Mouse (Mus musculus) megakaryocyte, embryonic 14.5 days (primary cell): ENCODE measurements around the gene Odf4. TPM values are rescaled to one million over a fixed set of nuclear protein-coding genes. Genes with fewer than 3 reads are reported as not detected.
A peak's percentile ranks its signal among the peaks of the same experiment; 100 is the strongest.

Source experiments
- H3K27me3 ChIP-seq: replicated peaks from 2 replicates; pipeline ENCODE3; 2012; ENCODE audit warnings: inconsistent platforms
- H3K36me3 ChIP-seq: replicated peaks from 2 replicates; pipeline ENCODE3; 2012; ENCODE audit warnings: low read length, inconsistent platforms, mixed read lengths
- H3K4me1 ChIP-seq: 2 replicates; pipeline ENCODE4 v1.6.1; 2012; ENCODE audit warnings: inconsistent platforms
- H3K4me3 ChIP-seq: replicated peaks from 2 replicates; pipeline ENCODE3; 2012; ENCODE audit warnings: moderate library complexity, mild to moderate bottlenecking, inconsistent platforms
- H3K9me3 ChIP-seq: 2 replicates; pipeline ENCODE4 v1.6.1; 2012; ENCODE audit warnings: inconsistent platforms
- FLI1 ChIP-seq: IDR thresholded peaks from 2 replicates; pipeline ENCODE4 v1.6.1; 2012; ENCODE audit warnings: low read length, inconsistent platforms, mixed read lengths
- GATA1 ChIP-seq: IDR thresholded peaks from 3 replicates; pipeline ENCODE4 v1.6.1; 2012; ENCODE audit warnings: mixed read lengths, low read length, inconsistent platforms, borderline replicate concordance
- polyA plus RNA-seq: library from polyadenylated mRNA; stranded (reverse); fragments of >175 nt; gene quantifications from 2 replicates; pipeline ENCODE4 v1.2.3, GENCODE M21; 2012; ENCODE audit warnings: low replicate concordance; ENCODE audit not compliant: insufficient read depth

Gene Odf4
- polyA plus RNA-seq, 1 experiment = not detected

DNA sequence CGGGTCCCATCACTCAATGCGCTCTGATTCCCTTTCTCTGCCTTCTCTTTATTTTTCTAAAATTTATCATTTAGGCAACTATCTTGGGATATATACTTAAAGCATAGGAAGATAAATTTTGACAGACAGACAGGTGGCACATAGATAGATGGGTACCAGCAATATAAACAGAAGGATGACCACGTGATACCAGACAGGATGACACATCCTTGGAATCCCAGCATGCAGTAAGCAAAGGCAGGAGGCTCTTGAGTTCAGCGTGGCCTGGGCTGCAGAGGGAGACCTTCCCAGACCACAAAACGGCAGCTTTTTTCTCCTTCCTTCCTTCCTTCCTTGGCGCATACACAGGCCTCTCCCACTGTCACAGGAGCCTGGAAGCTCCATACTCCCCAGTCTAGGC is 29.0 kb downstream of the Odf4 start:
- H3K27me3 ChIP-seq = peaks cover 19% of the 10 kb centered on the region
- TF ChIP-seq FLI1 (no peak), GATA1 (no peak)
- H3K4me1 ChIP-seq = peaks cover 32% of the 10 kb centered on the region
- H3K36me3 ChIP-seq = peaks cover 2% of the 10 kb centered on the region
- H3K4me3 ChIP-seq = no peak overlapping the region
- H3K9me3 ChIP-seq = 0 out of 2 replicates have a peak, but pooled peaks cover 2% of the 10 kb centered on the region

DNA sequence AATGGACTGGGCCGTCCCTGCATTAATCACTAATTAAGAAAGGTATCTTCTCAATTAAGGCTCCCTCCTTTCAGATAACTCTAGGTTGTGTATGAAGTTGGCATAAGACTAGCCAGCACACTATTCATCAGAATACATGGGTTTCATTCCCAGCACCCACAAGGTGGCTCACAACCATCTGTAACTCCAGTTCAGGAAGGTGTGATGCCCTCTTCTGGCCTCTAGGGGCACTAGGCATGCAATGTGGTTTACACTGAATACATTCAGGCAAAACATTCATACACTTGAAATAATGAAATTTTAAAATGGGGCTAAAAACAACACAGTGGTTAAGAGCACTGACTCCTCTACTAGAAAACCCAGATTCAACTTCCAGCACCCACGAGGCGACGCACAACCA is 29.8 kb downstream of the Odf4 start:
- TF ChIP-seq FLI1 (no peak), GATA1 (no peak)
- 0 out of 2 replicates have a peak, but pooled peaks cover 2% of the 10 kb centered on the region for H3K9me3 ChIP-seq
- H3K4me3 ChIP-seq = no peak overlapping the region
- H3K36me3 ChIP-seq = no peaks in the 10 kb centered on the region
- peaks cover 36% of the 10 kb centered on the region for H3K4me1 ChIP-seq
- peaks cover 25% of the 10 kb centered on the region for H3K27me3 ChIP-seq

DNA sequence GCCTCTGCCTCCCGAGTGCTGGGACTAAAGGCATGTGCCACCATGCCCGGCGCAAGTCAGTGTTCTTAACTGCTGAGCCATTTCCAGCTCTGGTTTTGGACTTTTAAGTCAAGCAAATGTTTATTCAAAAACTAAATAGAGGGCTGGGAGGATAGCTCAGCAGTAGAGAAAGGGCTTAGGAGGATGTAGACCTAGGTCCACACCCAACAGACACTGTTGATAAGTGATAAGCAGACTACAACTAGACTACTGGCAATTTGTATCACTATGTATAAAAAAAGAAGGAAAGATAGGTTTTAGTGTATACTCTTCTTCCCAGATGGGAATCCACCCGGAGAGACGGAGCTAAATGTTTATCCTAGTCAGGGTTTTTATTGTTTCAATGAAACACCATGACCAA is 30.6 kb downstream of the Odf4 start:
- Histone ChIP-seq H3K4me3 (no peak overlapping the region), H3K9me3 (0 out of 2 replicates have a peak, but pooled peaks cover 2% of the 10 kb centered on the region), H3K27me3 (peaks cover 31% of the 10 kb centered on the region), H3K36me3 (no peaks in the 10 kb centered on the region), H3K4me1 (peaks cover 41% of the 10 kb centered on the region)
- no peak for TF ChIP-seq GATA1
- TF ChIP-seq FLI1 = no peak

GRCm38 (mm10) chr11:68893911-68894464 is 32.9 kb downstream of the Odf4 start:
- no peaks in the 10 kb centered on the region for H3K36me3 ChIP-seq
- no peak for TF ChIP-seq GATA1
- no peak for TF ChIP-seq FLI1
- H3K4me3 ChIP-seq = no peak overlapping the region
- H3K27me3 ChIP-seq = peaks cover 35% of the 10 kb centered on the region
- 0 out of 2 replicates have a peak, but pooled peaks cover 2% of the 10 kb centered on the region for H3K9me3 ChIP-seq
- H3K4me1 ChIP-seq = peaks cover 32% of the 10 kb centered on the region

DNA sequence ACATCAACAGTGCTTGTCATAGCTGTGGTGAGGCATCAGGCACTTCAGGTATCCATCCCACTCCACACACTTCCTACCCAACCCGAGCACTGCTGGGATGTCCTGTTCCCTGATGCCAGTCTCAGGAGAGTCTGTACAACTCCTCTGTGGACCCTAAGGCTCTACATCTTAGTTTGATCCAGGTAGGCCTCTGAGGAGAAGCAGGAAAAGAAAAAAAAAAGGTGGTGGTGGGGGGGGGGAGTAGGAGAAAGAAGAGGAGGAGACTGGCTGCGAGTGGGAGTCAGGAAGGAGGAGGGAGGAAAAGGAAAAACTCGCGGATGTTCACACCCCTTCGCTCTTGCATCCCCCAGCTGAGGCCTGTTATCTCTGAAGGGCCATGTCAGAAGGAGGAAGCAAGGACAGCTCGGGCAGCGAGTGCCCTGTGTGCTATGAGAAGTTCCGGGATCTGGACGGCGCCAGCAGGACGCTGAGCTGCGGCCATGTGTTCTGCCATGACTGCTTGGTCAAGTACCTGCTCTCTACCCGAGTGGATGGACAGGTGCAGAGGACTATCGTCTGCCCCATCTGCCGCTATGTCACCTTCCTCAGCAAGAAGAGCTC is 34.5 kb downstream of the Odf4 start:
- TF ChIP-seq GATA1 = no peak

GRCm38 (mm10) chr11:68891823-68892222 is 35.1 kb downstream of the Odf4 start:
- TF ChIP-seq FLI1 (no peak), GATA1 (no peak)
- H3K36me3 ChIP-seq = no peaks in the 10 kb centered on the region
- H3K9me3 ChIP-seq = no peaks in the 10 kb centered on the region
- peaks cover 24% of the 10 kb centered on the region for H3K4me1 ChIP-seq
- H3K27me3 ChIP-seq = peaks cover 47% of the 10 kb centered on the region
- H3K4me3 ChIP-seq = peak overlapping the region; percentile 25

More for the DNA sequence above, 34.5 kb downstream of the Odf4 start:
- H3K27me3 ChIP-seq = peaks cover 47% of the 10 kb centered on the region
- H3K9me3 ChIP-seq = 0 out of 2 replicates have a peak, but pooled peaks cover 2% of the 10 kb centered on the region
- H3K4me3 ChIP-seq = peak overlapping the region; percentile 42
- H3K4me1 ChIP-seq = peaks cover 24% of the 10 kb centered on the region
- no peaks in the 10 kb centered on the region for H3K36me3 ChIP-seq

DNA sequence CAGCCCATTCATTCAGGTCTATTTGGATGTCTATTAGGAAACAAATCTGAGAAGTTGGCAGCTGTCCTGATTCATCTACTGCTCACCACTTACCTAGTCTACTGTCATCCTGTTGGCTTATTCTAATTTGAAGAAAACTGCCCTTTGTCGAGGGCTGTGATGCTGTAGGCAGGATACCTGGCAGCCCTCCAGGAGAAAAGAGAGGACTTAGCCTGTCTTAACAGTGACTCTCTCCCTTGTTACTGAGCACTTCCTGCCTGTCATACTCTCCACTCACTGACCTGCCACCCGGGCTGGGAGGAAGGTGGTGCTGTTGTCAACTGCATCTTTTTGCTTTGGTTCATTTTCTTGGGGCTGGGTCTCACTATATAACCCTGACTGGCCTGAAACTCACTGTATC is 36.3 kb downstream of the Odf4 start:
- no peak overlapping the region for H3K4me3 ChIP-seq
- TF ChIP-seq FLI1 = no peak
- TF ChIP-seq GATA1 = no peak
- H3K4me1 ChIP-seq = peaks cover 24% of the 10 kb centered on the region
- no peaks in the 10 kb centered on the region for H3K9me3 ChIP-seq
- H3K27me3 ChIP-seq = peaks cover 47% of the 10 kb centered on the region
- no peaks in the 10 kb centered on the region for H3K36me3 ChIP-seq

DNA sequence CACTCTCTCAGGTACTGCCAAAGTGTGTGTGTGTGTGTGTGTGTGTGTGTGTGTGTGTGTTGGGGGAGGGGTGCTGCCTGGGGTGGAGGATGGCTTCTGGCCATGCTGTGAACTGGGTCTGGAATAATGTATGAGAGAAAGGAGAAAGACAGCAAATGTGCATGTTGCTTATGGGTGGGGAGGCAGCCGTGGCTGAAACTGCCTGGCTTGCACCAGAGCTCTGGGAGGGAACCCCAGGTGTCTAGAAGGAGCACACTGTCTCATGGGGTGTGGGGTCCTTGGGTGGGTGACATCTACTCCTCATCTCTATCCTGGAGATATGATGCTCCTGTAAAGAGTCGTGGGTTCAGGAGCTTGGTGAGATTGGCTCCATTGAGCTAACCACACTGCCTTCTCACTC is 38.2 kb downstream of the Odf4 start:
- H3K4me1 ChIP-seq = peaks cover 28% of the 10 kb centered on the region
- no peak for TF ChIP-seq FLI1
- no peak for TF ChIP-seq GATA1
- no peak overlapping the region for H3K4me3 ChIP-seq
- H3K27me3 ChIP-seq = peaks cover 43% of the 10 kb centered on the region
- no peaks in the 10 kb centered on the region for H3K9me3 ChIP-seq
- H3K36me3 ChIP-seq = no peaks in the 10 kb centered on the region

- Histone ChIP-seq H3K9me3 (no peaks in the 10 kb centered on the region), H3K36me3 (no peaks in the 10 kb centered on the region), H3K27me3 (peaks cover 41% of the 10 kb centered on the region), H3K4me3 (no peak within 1 kb of the TSS), H3K4me1 (peaks cover 28% of the 10 kb centered on the region)
- TF ChIP-seq GATA1 (no peak), FLI1 (no peak)
These were observed 38.6 kb downstream of the Odf4 start, which contains the start of gene Rnf222 for GRCm38 (mm10) chr11:68888253-68888652. Gene Rnf222, plus strand, starts transcription at chr11:68888553.

DNA sequence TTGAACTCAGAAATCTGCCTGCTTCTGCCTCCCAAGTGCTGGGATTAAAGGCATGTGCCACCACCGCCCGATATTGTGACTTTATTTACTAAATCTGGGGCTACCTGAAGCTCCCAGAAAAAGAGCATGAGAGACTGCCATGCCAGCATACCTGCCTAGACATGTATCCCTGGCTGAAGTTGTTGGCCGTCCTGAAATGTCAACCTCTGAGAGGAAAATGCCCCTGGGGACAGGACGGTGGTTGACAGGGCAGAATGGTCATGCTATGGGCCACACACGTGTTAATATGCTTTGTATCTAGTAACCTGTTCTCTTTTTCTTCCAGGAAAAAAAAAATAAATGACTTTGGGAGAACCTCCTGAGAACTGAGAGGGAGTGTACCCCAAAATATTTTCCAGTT is 40.8 kb downstream of the Odf4 start:
- Histone ChIP-seq H3K4me1 (peaks cover 17% of the 10 kb centered on the region), H3K36me3 (no peaks in the 10 kb centered on the region), H3K9me3 (no peaks in the 10 kb centered on the region)

DNA sequence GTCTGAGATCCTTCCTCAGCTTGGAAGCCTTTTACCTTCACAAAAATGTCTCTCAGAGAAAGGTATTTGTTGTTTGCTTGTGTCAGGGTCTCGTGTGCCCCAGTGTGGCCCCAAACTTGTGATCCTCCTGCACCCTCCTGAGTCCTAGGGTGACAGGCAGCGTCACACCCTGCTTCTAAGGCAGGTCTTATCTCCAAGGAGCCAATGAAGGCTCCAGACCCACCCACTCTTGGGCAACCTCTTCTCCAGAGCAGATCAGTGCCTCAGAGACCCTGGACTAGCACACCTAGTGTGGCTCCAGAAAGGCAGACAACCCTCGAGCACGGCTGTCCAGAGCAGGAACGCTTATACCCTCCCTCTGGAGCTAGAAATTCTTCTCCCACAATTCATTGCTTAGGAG is 42.5 kb downstream of the Odf4 start:
- Histone ChIP-seq H3K4me3 (no peak overlapping the region), H3K36me3 (no peaks in the 10 kb centered on the region), H3K4me1 (peaks cover 9% of the 10 kb centered on the region), H3K9me3 (no peaks in the 10 kb centered on the region), H3K27me3 (peaks cover 28% of the 10 kb centered on the region)
- TF ChIP-seq GATA1 = no peak
- TF ChIP-seq FLI1 = no peak

More for the DNA sequence above, 40.8 kb downstream of the Odf4 start:
- H3K27me3 ChIP-seq = peaks cover 31% of the 10 kb centered on the region
- no peak for TF ChIP-seq GATA1
- TF ChIP-seq FLI1 = no peak
- no peak overlapping the region for H3K4me3 ChIP-seq
